Mouse (Mus musculus): ENCODE measurements around the gene Lrrc4c.

Lrrc4c gene

DNA sequence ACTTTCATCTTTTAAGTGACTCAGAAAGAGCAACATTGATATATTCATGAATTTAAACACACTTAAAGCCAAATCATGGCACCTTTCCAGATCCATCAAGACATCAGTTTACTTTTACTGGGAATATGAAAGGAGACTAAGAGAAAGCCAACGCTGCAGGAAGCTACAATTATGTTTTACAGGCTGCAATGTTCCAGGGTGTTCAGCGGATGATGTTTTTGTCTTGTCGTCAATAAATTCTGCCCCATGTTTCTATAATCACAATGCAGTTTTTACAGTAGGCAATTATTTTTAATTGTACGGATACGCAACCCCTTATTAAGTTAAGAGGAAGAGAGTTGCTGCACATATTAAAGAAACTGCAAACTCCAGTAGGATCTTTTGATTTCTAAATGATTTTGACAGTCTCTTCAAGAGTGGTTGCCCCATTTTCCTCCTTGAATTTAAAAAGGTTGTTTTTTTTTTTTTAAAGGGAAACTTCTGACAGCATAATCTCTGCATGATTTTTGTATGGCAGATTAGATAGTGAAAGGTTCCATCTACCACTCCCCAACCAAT is 532.9 kb downstream of the Lrrc4c start:
- DNase-seq (ENCODE audit: low read depth, low spot score), result no peak

DNA sequence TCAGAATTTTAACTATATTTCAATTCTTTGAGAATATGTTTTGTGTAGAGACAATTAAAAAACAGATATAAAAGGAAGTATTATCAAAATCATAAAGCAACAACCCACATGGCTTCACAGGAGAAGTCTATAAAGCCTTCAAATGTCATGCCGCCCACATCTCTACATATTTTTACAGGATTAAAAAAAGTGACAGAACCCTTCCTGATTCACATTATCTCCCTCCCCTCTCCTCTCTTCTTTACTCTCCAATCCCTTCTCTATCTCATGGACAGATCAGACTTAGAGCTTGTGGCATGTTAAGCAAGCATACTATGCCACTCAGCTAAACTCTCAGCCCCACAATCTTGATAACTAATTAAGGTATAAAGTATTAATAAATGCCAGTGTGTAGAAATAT is 535.8 kb downstream of the Lrrc4c start:
- no peak for DNase-seq (ENCODE audit: low read depth, low spot score)

DNA sequence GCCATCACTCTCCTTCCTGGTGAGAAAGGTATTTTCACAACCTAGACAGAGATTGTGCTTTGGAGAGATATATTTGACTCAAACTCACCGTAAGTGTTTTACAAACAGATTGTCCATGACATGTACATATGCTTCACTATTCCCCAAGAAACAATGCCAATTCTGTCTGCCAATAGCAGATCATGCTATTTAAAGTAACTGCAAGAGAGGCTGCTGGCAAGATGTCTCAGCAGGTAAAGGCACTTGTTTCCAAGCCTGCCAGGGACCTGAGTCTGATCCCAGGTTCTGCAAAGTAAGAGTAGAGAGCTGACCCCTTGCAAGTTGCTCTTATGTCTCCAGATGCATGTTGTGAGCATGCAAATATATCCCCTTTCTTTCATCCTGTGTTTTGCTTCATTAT is 558.1 kb downstream of the Lrrc4c start:
- no peak for DNase-seq (ENCODE audit: low read depth, low spot score)

DNA sequence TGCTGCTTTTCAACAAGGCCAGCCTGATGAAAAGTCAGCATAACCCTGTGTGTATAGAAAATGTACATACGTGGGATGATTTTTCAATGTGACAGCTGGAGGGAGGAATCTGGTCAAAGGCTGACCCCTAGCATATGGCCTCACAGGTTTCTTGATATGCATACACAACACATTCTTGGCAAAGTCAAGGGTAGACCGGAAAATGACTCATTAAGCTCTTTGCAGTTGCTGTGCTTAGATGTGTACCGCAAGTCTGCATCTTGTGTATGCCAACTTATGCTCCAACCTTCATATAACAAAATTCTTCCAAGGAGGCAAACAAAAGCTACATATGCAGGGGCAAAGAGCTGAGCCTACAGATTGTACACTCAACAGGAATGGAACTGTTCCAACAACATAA is 631.6 kb downstream of the Lrrc4c start:
- DNase-seq (ENCODE audit: low read depth, low spot score), result no peak

DNA sequence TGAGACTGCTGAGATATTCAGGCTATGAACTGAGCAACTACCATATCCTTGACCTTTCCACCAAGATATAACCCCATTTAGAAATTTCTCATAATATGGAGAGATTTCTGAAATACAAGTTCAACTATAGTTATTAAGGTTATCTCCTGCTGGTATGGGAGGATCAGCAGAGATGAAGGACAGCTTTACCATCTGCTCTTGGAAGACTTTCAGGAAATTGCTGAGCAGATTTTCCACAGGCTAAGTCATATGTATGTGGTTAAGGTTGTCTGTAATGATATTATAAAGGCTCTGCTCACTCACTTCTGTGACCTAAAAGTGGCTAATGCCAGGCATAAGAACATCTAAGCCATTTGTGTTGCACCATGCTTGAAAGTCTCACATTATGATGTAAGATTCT is 681.6 kb downstream of the Lrrc4c start:
- DNase-seq (ENCODE audit: low read depth, low spot score), result no peak

DNA sequence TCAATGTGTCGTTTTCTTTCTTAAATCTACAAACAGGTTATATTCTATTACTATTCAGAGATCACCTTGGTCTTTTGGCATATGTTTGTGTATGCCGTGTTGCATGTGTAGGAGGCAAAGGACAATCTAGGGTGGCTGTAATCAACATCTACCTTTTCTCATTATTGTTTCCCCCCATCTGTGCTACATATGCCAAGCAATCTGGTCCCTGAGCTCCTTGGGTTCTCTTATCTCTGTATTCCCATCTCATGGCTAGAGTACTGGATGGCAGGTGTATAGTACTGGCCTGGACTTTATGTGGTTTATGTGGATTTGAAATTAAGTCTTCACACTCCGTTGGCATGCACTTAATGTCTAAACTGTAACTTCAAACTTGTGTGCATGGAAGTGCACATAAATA is 700.4 kb downstream of the Lrrc4c start:
- DNase-seq (ENCODE audit: low read depth, low spot score), result no peak

DNA sequence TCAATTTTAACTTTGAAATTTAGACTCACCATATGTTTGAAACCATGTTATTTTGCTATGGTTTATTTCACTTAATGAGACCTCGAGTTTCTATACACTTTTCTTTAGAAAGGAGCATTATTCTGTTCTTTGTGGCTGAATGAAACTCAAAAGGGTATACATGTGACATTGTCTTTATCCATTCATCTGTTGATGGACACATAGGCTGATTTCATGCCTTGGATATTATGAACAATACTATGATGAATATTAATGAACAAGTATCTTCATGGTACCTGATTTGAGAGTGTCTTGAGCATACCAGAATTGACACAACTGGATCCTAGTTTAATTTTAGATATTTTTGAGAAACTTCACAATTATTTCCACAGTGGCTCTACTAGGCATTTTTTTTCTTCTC is 709.0 kb downstream of the Lrrc4c start:
- no peak for DNase-seq (ENCODE audit: low read depth, low spot score)

DNA sequence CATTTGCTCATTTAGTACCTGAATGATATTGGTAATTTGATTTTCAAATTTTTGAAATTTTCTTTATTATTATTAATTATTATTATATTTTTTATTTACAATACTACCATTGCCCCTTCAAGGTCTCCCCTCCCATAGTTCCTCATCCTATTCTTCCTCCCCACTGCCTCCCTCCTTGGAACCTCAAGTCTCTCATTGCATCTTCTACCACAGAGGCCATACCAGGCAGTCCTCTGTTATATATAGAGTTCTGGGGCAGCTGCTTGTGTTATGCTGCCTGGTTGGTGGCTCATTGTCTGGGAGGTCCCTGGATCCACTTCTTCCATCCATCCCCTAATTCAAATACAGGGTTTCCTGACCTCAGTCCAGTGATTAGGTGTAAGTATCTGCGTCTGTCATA is 709.6 kb downstream of the Lrrc4c start:
- DNase-seq (ENCODE audit: low read depth, low spot score), result no peak

DNA sequence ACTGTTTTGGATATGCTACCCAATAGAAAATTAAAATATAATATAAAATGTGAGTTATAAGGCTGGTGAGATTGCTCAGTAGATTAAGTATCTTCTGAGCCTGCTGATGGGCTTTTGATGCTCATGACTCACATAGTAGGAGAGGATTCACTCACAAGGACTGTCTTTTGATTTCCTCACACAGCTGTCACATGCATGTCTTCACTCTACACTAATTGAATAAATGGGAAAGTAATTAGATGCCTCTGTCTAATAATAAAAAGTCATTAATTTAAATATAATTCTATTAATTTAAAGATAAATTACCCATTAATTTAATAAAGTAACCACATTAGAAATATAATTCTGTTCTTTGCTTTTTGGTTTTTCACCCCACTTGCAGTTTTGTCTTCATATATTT is 718.4 kb downstream of the Lrrc4c start:
- no peak for DNase-seq (ENCODE audit: low read depth, low spot score)

DNA sequence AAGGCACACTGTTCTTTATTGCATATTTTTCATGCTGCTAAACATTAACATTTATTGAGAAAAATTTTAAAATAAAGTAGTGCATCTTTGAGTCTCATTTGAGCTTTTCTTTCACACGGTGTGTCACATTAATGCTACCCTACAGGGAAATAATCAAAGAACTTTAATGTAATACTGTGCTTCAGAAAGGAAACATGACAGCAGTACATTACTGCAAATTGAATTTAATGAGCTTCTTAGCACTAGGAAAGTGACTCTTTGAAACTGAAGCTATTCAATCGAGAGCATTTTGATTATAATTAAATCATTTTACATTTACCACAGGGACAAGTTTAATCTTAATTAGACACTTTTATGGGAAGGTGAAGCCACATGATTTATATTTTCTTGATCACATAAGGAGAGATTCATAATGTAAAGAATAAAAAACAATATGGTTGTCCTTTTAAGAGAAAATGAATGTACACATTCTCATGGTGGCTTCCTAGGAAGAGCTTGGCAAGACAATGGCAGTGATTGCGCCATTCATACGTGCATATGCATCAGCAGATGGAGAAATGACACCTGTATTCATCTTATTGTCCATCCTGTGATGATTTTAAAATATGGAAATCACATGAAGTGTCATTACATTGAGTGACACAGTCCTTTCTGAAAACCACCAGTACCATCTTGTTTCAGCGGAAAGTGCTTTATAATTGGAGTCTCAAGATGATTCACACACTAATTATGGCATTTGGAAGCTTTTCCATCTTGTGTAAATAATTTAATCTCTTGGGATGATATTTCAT is 719.2 kb downstream of the Lrrc4c start:
- no peak for DNase-seq (ENCODE audit: low read depth, low spot score)

DNA sequence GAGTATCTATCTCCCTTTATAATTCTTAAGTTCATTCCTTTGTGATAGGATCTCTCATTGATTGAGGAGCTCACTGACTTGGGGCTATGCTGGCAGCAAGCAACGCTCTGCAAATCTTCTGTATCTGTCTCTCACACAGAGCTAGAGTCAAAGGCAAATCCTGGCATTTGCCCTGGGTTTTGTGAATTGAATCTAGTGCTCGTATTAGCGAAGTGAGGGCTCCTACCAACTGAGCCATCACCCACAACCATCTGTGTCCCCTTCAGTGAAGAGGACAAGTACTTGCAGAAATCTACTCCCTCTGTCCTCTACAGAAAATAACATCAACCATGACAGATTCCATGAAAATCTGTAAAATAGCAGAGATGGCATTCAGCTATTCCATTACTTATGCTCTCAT is 726.0 kb downstream of the Lrrc4c start:
- no peak for DNase-seq (ENCODE audit: low read depth, low spot score)

DNA sequence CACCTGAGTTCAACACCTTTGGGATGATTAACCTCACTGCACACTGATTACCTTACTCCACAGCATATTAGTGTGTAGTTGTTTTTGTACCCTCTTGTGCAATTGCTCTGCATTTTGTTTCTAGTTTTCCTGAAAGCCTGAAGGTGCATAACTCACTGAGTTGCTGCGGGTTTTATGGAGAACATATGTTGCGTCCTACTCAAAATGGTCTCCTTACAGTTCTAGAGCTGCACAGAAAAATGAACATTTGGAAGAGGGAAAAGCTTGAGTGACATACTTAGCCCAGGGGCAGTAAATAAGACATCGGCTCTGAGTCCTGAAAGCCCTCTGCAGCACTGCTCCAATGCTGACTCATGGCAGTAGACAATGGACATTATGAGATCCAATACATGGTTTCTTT is 727.7 kb downstream of the Lrrc4c start:
- DNase-seq (ENCODE audit: low read depth, low spot score), result peak; percentile 3

DNA sequence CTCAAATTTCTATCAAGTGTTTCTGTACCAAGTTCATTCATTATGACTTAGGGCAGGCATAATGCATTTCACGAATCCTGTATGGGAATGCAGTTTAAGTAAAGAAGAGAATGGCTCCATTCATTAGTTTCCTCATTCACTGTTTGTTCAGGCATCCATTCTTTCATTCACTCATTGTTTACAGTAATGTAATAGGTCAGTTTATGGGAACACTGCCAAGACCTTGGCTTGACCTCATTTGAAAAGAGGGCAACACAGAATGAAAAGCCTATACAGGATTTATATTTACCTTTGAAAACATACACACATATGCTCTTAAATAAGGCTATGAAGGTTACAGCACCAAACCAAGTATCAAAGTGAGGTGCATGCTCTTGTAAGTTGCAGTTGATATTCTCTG is 762.2 kb downstream of the Lrrc4c start:
- no peak for DNase-seq (ENCODE audit: low read depth, low spot score)

DNA sequence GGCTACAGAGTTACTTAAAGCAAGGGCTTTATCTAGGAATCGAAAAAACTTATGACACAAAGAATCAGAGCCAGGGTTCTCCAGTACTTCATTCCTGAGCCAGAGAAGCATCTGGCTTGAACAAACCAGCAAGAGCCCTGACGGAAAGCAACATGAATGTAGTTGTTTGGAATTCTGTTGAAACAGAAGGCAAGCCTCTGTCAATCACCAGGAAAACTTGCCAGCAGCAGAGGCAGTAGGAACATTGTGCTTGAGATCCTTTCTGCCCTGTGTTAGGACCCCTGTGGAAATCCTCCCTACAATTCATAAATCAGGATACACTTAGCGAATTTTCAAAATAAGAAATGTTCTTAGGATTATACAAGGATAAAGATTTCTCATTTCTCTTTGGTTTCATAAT is 780.0 kb downstream of the Lrrc4c start:
- no peak for DNase-seq (ENCODE audit: low read depth, low spot score)

DNA sequence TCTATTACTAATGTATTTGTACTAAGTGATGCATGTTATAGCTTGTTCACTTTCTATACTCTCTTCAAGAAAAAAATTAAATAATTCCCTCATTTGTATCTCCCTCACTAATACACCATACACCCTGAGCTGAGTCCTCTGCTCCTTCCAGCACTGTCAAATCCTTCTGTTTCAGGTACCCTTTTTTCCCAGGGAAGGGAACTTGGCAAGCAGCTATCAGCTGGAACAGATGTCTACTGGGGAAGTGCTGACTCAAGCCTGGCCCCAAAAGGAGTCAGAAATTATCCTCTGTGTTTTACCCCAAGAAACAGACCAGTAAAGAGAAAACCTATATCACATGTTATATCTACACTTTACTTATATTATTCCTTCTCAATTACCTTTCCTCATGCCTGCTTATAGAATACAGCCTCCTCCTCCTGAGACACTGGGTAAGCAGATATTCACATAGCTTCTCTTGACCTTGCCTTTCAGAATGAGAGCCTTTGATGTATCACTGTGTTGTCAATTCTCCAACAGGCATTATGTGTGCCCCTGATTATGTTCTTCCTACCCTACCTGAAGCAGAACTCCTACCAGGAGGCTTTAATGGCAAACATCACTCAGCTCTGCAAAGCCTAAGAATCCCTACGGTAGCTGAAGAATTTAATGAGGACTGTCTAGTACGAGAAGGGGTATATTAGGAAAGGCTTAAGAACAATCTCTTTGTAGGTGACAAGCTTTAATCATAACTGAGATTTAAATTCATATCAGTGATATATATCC is 785.6 kb downstream of the Lrrc4c start:
- DNase-seq (ENCODE audit: low read depth, low spot score), result no peak

DNA sequence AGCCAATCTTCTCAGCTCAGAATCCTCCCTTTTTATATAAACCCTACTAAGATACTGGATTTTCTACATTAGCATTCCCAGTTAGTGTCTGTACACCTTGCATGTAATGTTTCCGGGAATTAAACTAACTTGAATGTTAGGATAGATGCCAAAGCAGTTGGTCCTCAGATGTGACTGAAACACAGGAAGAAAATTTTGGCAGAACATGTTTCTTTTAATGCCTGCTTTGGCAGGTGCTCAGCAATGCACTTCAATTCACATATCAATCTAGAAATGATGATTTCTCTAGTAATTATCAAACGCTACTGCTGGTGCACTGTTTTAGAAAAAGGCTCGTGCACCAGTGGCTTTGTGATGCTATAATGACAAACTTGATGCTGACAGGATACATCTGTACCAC is 806.3 kb downstream of the Lrrc4c start:
- DNase-seq (ENCODE audit: low read depth, low spot score), result no peak

DNA sequence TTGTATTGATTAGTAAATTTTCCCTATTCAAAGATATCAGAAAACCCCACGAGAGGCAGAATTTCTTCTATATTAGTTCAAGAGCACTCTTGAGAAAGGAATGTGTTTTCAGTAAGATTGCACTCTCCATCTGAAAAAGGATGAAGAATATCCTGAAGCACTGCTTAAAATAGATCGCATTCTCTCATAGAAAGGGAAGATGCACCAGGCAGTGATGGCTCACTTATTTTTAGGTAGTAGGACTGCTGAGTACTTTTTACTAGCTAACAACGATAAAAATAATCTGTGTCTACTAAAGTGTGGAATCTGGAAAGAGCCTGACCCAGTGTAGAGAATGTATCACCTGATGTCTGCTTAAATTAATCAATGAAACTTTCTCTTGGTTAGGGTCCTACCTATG is 820.5 kb downstream of the Lrrc4c start:
- DNase-seq (ENCODE audit: low read depth, low spot score), result no peak

DNA sequence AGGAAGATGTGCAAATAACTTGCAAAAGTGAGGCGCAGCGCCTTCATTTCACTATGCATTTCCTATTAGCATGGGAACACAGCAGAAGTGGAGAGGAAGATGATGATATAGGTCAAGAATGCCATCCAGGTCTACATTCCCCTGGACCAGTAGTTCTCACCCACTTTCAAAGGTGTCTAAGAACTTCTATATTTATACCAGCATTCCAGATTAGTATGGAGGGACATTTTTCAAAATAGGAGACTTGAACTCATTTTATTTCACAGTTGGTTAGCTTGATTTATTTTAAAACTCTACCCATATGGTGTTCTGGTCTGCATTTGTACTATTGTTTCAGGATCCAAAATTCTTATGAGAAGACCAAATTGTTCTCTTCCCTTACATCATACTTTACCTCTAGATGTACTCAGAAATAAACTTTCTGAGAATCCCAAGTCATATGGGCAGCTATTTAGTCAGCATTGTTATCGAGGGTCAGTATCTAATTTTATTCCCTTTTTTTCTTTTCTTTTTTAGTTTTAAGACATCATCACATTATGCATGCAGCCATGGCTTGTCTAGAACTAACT is 833.7 kb downstream of the Lrrc4c start:
- DNase-seq (ENCODE audit: low read depth, low spot score), result no peak

DNA sequence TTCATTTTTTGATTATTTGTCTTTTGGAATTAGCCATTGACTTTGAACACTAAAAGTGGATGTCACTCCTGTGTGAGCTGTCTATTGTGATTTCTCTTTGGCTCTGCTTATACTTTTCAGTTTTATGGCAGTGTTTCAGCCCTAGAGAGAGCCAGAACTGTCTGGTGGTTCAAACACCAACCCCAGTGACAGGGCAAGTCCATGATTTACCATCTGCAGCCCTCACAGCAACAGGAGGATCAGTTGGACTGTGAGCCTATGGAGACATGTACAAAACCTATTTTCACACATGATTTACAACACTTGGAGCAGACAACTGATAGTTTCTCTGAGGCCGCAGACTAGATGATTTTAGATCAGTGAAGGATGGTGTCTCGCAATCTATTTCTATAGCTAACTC is 847.8 kb downstream of the Lrrc4c start:
- no peak for DNase-seq (ENCODE audit: low read depth, low spot score)

DNA sequence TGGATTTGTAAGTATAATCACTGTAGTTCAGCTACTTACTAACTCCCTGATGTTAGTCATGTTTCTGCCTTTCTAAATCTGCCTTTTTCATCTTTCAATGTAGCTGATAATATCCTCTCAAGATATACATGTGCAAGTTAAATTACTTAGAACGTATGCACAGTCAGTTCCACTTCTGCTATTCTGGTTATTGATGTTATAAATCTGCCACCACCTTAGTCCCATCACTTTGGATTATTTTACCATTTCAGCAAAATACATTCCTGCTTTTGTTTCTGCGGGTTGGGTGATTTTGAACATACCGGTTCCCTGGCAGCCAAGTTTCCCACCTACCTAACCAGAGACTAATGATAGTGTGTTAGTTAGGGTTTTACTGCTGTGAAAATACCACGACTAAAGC is 860.4 kb downstream of the Lrrc4c start:
- DNase-seq (ENCODE audit: low read depth, low spot score), result peak; percentile 39

DNA sequence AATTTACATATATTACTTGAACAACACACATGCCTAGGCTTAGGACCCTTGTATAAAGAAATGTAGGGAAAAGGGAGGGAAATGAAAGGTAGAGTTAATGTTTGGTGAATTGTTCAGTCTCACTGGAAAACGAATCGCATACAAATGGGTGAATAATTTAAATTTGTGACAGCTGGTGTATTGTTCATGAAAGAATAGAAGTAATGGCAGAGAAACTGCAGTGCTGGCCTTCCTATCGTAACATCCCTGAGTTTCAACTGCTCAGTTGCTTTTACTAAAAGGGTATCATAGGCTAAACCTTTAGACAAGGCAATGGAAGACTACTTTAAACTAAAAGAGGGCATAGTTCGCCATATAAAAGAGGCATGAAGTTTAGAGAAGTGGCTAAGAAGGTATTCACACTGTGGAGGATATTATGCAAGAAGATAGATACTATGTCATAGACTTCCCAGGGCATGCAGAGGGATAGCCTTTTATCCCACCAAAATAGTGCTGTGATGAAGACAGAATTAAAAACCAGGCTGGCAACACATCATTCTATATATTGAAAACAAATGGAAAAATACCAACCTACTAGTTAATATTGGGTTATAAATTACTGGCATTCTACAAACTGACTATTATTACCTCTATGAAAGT is 879.1 kb downstream of the Lrrc4c start:
- DNase-seq (ENCODE audit: low read depth, low spot score), result no peak

DNA sequence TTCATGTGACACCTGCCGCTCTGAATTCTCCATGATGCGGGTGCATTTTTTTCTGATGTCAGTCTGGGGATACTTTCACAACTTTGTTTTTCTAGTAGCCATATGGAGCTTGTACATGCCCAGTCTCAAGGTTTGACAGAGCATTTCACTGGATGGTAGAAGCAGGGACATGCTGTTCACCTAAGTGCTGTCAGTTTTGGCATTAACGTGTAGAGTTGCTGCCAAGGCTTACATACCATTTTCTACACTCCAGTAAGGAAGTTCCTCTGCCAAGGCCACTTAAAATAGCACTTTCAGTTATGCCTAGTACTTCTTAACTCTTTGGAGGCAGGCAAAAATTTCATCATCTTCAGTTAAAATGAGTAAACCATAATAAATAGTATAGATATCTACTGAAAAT is 915.0 kb downstream of the Lrrc4c start:
- no peak for DNase-seq (ENCODE audit: low read depth, low spot score)
